Mouse (Mus musculus): ENCODE results near the gene Fignl1.
A peak's percentile ranks its signal among the peaks of the same experiment; 100 is the strongest.

The Fignl1 gene

GRCm38 (mm10) chr11:11831940-11832754 is 23.4 kb upstream of the Fignl1 start:
- DNase-seq, result no peak

- no peak for DNase-seq
These were observed 22.8 kb upstream of the Fignl1 start for GRCm38 (mm10) chr11:11831526-11831925.

DNA sequence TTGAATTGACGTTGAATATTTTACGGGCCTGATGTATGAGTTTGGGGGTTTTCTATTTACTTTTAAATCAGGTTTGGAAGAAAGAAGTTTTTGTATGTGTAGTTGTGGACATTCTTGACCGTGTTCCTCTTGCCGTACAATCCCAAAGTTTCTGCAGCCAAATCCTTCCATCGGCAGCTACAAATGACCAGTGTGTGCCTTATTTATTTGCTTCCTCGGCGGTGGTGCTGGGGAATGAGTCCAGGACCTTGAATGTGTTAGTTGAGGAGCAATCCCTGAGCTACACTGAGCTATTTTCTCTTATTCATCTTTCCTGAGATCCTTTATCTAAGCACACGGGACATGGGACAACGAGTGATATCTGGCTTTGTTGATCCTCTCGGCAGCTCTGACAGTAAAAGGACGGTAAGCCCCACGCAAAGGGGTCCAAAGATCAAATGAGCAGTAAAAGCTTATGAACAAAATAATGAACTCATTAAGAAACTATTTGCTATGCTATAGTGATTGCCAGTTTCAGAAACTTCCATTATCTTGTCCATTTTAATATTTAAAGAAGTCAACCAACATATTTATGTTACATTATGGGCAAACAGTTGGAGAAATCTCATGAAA is 22.2 kb upstream of the Fignl1 start:
- no peak for DNase-seq

DNA sequence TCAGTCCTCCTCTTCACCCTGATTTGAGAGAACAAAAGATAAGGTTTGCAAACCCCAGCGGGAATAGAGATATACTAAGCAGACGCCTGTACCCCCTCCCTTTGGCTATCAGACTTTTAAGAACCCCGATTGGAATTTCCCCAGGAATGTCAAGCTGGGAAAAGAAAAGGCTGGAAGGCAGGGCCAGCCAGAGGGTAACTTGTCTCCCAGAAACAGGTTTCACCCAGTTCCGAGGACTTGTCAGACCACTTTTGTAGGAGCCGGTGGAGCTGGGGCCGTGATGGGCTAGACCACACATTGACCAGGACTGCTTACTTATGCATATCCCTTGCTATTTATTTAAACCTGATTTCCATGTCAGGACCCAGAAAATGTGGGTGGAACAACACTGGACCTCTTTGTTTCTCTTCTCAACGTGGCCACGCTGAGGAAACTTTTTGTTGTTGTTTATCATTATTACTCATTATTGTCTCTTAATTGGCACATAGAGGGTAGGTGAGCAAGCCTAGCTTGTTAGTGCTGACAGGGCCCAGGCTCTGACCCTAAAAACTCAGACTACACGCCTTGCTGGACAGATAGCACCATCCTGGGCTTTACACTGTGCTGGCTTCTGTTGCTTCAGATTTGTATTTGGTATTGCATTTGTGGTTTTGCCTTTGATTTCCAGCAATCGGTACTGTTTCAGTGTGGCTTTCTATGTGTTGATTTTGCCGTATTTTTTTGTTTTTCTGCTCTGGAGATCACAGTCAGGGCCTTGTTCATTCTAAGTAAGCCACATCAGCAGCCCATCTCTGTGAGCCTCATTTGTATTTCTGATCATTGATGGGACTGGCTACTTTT is 20.6 kb upstream of the Fignl1 start:
- DNase-seq, result no peak

GRCm38 (mm10) chr11:11828761-11829160 is 20.0 kb upstream of the Fignl1 start:
- no peak for DNase-seq

- no peak for DNase-seq
These were observed 19.5 kb upstream of the Fignl1 start for GRCm38 (mm10) chr11:11828251-11828650.

DNA sequence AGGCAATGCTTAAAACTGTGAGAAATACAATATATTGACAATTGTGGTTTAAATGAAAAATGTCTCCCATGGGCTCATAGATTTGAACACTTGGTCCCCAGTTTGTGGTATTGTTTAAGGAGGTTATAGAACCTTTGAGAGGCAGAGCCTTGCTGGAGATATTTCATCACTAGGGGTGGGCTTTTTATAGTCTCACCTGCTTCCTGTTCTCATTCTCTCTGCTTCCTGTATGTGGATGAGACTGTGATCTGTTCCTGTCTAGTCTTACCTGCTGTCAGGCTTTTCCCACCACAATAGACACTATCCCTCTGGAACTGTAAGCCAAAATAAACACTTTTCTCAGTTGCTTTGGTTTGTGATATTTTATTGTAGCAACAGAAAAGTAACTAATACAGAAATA is 17.7 kb upstream of the Fignl1 start:
- no peak for DNase-seq

DNA sequence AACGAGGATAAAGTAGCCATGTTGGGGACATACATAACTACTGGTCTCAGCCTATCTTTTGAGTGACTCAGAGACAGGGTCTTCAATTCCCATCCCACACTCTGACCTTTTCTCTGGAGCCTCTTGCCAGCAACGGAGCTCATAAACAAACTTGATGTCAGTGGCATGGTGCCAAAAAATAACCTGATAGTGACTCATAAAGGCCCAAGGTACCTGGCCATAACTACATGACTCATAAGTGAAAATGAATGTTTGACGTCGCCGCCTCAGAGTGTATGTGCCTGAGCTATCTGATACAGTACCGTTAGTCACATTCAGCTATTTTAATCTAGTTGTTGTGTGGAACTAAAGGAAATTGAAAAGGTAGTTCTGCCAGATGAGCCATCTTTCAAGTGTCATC is 16.9 kb upstream of the Fignl1 start:
- no peak for DNase-seq

DNA sequence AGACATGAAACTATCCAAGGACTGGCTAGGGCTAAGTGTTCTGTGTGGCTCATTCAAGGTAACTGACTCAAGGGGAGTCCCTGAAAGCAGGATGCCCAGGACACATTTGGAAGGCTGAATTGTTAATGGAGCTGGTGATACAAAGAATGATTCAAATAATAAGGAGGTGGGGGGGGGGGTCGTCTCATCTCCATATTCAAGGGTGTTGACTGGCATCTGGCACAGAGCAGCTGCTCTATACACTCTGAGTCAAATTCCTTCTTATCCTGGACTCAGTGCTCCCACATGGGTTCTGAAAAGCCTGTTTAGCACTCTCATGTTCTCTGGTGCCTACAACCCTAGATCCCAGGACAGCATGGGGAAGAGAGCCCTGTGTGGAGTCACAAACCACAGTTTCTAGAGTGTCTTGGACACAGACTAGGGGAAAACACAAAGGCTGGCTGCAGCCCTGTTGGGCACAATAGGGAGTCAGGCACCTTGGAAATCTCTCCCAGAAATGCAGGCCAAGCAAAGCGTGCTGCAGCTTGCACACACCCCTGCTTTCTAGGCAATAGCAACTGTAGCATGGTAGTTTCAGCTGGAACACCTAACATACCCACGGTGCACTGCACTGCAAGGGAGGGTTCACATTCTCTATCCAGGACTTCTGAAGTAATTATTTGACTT is 16.3 kb upstream of the Fignl1 start:
- DNase-seq, result no peak

DNA sequence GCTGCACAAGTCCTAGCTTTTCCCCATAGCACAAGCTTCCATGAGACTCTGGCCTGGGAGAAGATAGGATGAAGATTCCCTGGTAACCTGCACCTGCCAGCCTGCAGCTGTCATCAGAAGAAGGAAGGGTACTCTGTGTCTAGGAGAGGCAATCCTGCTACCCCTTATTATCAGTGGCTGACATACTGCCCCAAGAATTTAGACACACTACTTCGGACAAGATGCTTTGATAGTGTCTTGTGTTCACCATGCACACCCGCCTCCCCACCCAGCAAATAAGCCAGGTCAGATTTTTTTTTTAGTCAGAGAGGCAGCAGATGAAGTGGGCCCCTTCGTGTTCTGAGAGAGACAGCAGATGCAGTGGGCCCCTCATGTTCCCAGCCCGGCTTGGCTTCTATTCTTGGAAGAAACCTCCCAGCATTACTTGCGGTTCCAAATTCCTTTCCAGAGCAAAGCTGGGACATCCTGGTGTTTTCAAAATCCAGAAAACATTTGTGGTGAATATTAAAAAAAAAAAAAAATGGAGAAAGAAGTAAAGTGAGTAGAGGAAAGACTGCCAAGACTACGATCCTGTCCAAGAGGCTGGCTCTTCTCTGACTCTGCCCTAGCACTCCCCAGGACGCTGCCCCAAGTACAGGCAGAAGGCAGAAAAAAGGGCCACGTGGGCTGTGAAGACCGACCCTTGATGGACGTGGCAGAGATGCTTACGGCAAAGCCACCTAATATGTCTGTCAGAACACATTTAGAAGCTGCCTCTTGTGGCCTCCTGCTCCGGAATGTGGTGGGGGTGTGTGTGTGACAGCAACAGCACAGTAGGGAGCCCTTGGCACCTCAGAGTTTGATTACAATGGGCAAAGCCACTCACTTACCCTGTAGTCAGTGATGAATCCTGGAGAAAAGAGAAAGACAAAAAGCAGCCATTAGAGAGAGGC is 15.5 kb upstream of the Fignl1 start:
- no peak for DNase-seq

DNA sequence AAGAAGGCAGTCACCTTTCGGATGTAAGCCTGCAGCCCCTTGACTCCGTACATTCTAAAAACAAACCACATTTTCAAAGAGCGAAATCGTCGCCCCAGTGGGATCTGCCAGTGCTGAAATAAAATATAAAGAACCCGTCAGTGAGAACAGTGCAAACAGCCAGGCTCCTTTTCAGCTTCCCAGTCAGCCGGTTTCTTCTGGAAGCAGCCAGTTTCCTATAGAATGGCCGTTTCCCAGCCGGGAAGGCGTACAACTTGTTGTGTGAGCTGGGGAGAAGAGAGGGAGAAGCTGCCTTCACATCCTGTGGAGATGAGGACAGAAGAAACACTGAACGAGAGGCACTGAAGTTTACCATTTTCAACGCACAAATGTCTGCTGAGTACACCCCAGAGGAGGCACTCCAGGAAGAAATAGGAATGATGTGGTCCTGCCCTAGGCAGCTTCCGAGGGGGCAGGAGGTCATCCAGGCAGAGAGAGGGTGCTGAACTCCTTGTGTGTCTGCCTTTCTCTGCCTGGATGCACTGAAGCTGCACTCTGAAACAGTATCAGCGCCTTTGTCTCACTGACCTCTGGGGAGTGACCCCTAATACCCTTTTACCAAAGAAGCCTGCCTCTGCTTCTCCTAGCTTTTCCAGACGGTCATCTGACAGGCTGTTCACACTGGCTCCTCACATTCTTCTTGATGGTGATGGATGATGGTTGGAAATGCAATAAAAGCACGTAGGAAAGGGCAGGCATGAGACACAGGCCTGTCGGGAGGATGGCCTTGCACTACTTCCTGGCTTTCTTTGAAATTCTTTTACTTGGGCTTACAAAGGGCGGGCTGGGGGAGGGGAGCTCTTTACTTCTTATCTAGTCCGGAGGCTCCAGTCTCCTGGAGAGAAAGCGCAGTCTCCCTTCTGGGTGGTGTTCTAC is 13.7 kb upstream of the Fignl1 start:
- DNase-seq, result no peak

DNA sequence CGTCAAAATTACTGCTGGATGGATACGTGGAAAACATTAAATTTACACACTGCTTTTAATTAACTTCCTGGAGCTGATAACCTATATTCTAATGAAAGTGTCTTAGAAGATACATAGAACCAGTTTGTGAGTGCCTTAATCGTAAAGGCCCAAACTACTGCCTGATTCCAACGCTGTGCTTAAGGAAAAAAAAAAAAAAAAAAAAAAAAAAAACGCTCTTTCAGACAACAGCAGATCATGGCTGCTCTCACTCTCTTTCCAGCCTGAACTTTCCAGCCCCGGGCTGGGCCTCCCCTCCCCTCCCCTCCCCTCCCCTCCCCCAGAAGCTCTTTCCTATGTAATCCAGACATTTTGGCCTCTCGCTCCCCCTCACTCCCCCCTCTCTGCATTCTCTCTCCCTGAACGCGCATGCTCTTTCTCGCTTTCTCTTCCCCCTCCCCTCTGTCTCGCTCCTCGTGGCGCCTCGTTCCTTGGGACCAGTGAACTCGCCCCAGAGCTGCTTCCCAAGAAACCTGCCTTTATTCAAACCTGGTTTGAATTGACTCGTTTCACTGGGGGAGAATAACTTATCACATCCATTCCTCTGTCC is 12.7 kb upstream of the Fignl1 start:
- DNase-seq, result no peak

DNA sequence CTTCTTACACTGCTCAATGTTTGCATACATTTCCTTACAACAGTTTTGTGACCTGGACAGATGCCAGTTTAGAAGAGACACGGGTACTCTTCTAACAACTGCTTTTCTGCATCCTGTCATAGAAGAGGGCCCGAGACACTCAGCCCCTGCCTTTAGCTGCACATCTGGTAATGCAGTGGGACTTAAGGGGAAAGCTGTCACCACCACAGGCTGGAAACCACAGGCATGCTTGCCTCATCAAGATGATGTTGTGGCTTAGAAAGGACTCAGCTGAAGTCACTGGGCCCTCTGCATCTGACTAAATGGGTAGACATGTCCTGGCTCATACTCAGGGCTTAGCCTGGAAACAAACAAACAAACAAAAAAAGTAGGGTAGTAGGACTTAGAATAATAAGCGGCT is 12.0 kb upstream of the Fignl1 start:
- peak; percentile 47 for DNase-seq

- peak; percentile 78 for DNase-seq
These were observed 11.5 kb upstream of the Fignl1 start for GRCm38 (mm10) chr11:11820251-11820650.

GRCm38 (mm10) chr11:11819206-11819605 is 10.4 kb upstream of the Fignl1 start:
- no peak for DNase-seq

GRCm38 (mm10) chr11:11818797-11819196 is 10.0 kb upstream of the Fignl1 start:
- no peak for DNase-seq

GRCm38 (mm10) chr11:11815737-11816136 is 7.0 kb upstream of the Fignl1 start:
- no peak for DNase-seq

- DNase-seq, result peak; percentile 77
These were observed 3.2 kb upstream of the Fignl1 start for GRCm38 (mm10) chr11:11811906-11812480.

DNA sequence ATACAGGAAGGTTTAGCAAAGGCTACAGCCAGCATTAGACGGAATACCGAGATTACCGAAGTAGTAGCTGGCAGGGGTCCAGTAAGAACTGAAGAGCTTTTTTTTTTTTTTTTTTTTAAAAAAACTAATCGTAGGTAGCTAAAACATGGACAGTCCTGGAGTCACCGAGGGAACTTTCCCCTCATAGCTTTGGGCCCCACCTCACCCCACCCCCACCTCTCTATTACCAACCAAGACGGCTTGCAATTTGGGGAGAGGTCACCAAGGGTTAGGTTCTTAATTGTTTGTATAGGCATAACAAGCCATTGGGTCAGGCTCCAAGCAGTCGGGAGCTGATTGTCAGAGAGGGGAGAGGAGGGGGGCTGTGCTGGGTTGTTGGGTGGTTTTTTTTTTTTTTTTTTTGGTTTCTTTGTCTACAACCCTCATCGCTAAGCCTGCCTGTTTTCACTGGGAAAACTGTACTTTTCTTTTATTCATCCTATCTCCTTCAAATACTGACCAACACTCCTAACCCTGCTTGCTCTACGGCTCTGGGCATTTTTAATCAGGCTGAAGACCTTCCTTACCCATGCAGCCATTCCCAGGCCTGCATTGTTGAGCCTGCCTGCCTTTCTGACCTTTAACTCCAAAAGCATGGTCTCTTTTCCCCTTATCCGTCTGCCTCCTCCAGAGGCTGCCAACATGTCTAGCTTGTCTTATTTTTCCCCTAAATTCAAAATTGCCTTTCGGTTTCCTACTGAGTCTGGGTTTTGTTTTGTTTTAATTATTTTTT is 828 bp upstream of the Fignl1 start:
- no peak for DNase-seq
